Mouse (Mus musculus) forebrain, postnatal 0 days (tissue): ENCODE results near the gene Usp42. TPM values are rescaled to one million over a fixed set of nuclear protein-coding genes. Genes with fewer than 3 reads are reported as not detected.

Experiments used
- ATAC-seq: fragments of 200-750 bp; cut with Nextera tagmentation; 2 replicates; pipeline ENCODE4 v1.8.0; 2017; ENCODE audit warnings: mild to moderate bottlenecking, moderate library complexity
- DNase-seq: peaks from one replicate; pipeline ENCODE4 v3.0.0-alpha.2; 2015
- H3K27ac ChIP-seq: fragments of 300-500 bp; sonication (generic); 2 replicates; pipeline ENCODE4 v1.5.1; 2014; ENCODE audit warnings: low read depth, mild to moderate bottlenecking, antibody characterized with exemption, low read length, moderate library complexity, mixed read lengths
- H3K27me3 ChIP-seq: fragments of 300-500 bp; sonication (generic); 2 replicates; pipeline ENCODE4 v1.6.1; 2014; ENCODE audit warnings: mild to moderate bottlenecking, low read length, mixed read lengths; ENCODE audit not compliant: insufficient read depth
- H3K36me3 ChIP-seq: fragments of 300-500 bp; sonication (generic); 2 replicates; pipeline ENCODE4 v1.6.1; 2014; ENCODE audit warnings: mild to moderate bottlenecking, moderate library complexity; ENCODE audit not compliant: insufficient read depth
- H3K4me1 ChIP-seq: fragments of 300-500 bp; sonication (generic); 2 replicates; pipeline ENCODE4 v1.6.1; 2014; ENCODE audit warnings: antibody characterized with exemption; ENCODE audit not compliant: insufficient read depth
- H3K4me2 ChIP-seq: fragments of 300-500 bp; sonication (generic); 2 replicates; pipeline ENCODE4 v1.6.1; 2014; ENCODE audit warnings: low read depth, mild to moderate bottlenecking, moderate library complexity
- H3K4me3 ChIP-seq: fragments of 300-500 bp; sonication (generic); 2 replicates; pipeline ENCODE4 v1.5.1; 2014; ENCODE audit warnings: low read depth, low read length, mixed read lengths
- H3K9ac ChIP-seq: fragments of 300-500 bp; sonication (generic); 2 replicates; pipeline ENCODE4 v1.6.1; 2014; ENCODE audit warnings: mild to moderate bottlenecking
- H3K9me3 ChIP-seq: fragments of 300-500 bp; sonication (generic); 2 replicates; pipeline ENCODE4 v1.6.1; 2016; ENCODE audit warnings: low read length
- CTCF ChIP-seq: sonication (generic); IDR thresholded peaks from 2 replicates; pipeline ENCODE4 v1.5.1; 2016; ENCODE audit warnings: antibody characterized with exemption, control low read depth, low read depth
- WGBS: fragments of 180-500 bp; shearing (Covaris S2); extraction: QIAGEN DNeasy Blood & Tissue Kit; methylation state at CpG from one replicate; pipeline ENCODE4 v1.1.7; 2014; 5-methylcytosine and 5-hydroxymethylcytosine counted together
- polyA plus RNA-seq: library from polyadenylated mRNA; unstranded; fragments of >200 nt; fragmentation: Nextera tagmentation; extraction: Ambion mirVana; gene quantifications from 2 replicates; pipeline ENCODE4 v1.2.1, GENCODE M21; 2015
- total RNA-seq: library from RNA; depleted of rRNA; stranded (reverse); fragments of >200 nt; gene quantifications from 2 replicates; pipeline ENCODE4 v1.2.3, GENCODE M21; 2014

Usp42 gene
- total and polyA plus RNA-seq, 2 experiments from 2014 or later: 16.8 to 25.1 TPM

GRCm38 (mm10) chr5:143706030-143706821 lies 25.9 kb downstream of the Usp42 start:
- no peak for DNase-seq
- ATAC-seq: no peak

GRCm38 (mm10) chr5:143705659-143705982 lies 26.5 kb downstream of the Usp42 start:
- H3K4me1 ChIP-seq: no peaks in the 10 kb centered on the region
- 74% methylated on average over 1 of the region's 1 CpGs for WGBS
- no peak overlapping the region for H3K27ac ChIP-seq
- H3K36me3 ChIP-seq: peaks cover 65% of the 10 kb centered on the region
- TF ChIP-seq CTCF: no peak
- H3K4me3 ChIP-seq: no peak overlapping the region
- no peak overlapping the region for H3K9ac ChIP-seq
- H3K27me3 ChIP-seq: no peaks in the 10 kb centered on the region
- H3K9me3 ChIP-seq: no peaks in the 10 kb centered on the region
- no peak overlapping the region for H3K4me2 ChIP-seq
- DNase-seq (no peak), ATAC-seq (no peak)

More at GRCm38 (mm10) chr5:143706030-143706821, 25.9 kb downstream of the Usp42 start:
- H3K9me3 ChIP-seq: no peaks in the 10 kb centered on the region
- WGBS: 83% methylated on average over 9 of the region's 9 CpGs
- no peak overlapping the region for H3K4me3 ChIP-seq
- no peak for TF ChIP-seq CTCF
- H3K4me2 ChIP-seq: no peak overlapping the region
- H3K27ac ChIP-seq: no peak overlapping the region
- H3K36me3 ChIP-seq: peaks cover 63% of the 10 kb centered on the region
- H3K27me3 ChIP-seq: no peaks in the 10 kb centered on the region
- no peak overlapping the region for H3K9ac ChIP-seq
- no peaks in the 10 kb centered on the region for H3K4me1 ChIP-seq

GRCm38 (mm10) chr5:143704875-143705658 lies 27.0 kb downstream of the Usp42 start:
- ATAC-seq: no peak

GRCm38 (mm10) chr5:143701074-143701473 lies 31.0 kb downstream of the Usp42 start:
- H3K4me1 ChIP-seq: no peaks in the 10 kb centered on the region
- DNase-seq (no peak), ATAC-seq (no peak)
- no peak overlapping the region for H3K9ac ChIP-seq
- no peak overlapping the region for H3K4me3 ChIP-seq
- TF ChIP-seq CTCF: no peak
- no peak overlapping the region for H3K4me2 ChIP-seq
- no peaks in the 10 kb centered on the region for H3K9me3 ChIP-seq
- H3K27ac ChIP-seq: no peak overlapping the region
- H3K27me3 ChIP-seq: no peaks in the 10 kb centered on the region
- 90% methylated on average over 10 of the region's 10 CpGs for WGBS
- H3K36me3 ChIP-seq: peaks cover 54% of the 10 kb centered on the region

More at GRCm38 (mm10) chr5:143704875-143705658, 27.0 kb downstream of the Usp42 start:
- no peak overlapping the region for H3K9ac ChIP-seq
- no peak overlapping the region for H3K27ac ChIP-seq
- H3K4me3 ChIP-seq: no peak overlapping the region
- peaks cover 65% of the 10 kb centered on the region for H3K36me3 ChIP-seq
- H3K27me3 ChIP-seq: no peaks in the 10 kb centered on the region
- no peak for TF ChIP-seq CTCF
- 49% methylated on average over 13 of the region's 13 CpGs for WGBS
- H3K4me2 ChIP-seq: no peak overlapping the region
- no peak for DNase-seq
- no peaks in the 10 kb centered on the region for H3K9me3 ChIP-seq
- no peaks in the 10 kb centered on the region for H3K4me1 ChIP-seq

- no peaks in the 10 kb centered on the region for H3K27me3 ChIP-seq
- DNase-seq (no peak), ATAC-seq (no peak)
- H3K4me1 ChIP-seq: no peaks in the 10 kb centered on the region
- no peak overlapping the region for H3K4me2 ChIP-seq
- no peak overlapping the region for H3K27ac ChIP-seq
- no peak for TF ChIP-seq CTCF
- H3K36me3 ChIP-seq: peaks cover 52% of the 10 kb centered on the region
- no peak overlapping the region for H3K4me3 ChIP-seq
- no peaks in the 10 kb centered on the region for H3K9me3 ChIP-seq
- WGBS: 95% methylated on average over 5 of the region's 5 CpGs
- H3K9ac ChIP-seq: no peak overlapping the region
These were observed 31.8 kb downstream of the Usp42 start for GRCm38 (mm10) chr5:143700247-143700646.

- Histone ChIP-seq H3K9ac (no peak overlapping the region), H3K9me3 (no peaks in the 10 kb centered on the region), H3K27ac (no peak overlapping the region), H3K27me3 (no peaks in the 10 kb centered on the region), H3K4me2 (no peak overlapping the region), H3K36me3 (peaks cover 55% of the 10 kb centered on the region), H3K4me1 (no peaks in the 10 kb centered on the region), H3K4me3 (no peak overlapping the region)
- DNase-seq (no peak), ATAC-seq (no peak)
- TF ChIP-seq CTCF: no peak
- 94% methylated on average over 4 of the region's 4 CpGs for WGBS
These were observed 33.6 kb downstream of the Usp42 start for GRCm38 (mm10) chr5:143698454-143698853.

- H3K36me3 ChIP-seq: peaks cover 50% of the 10 kb centered on the region
- WGBS: 71% methylated on average over 3 of the region's 3 CpGs
- H3K9ac ChIP-seq: no peak overlapping the region
- no peaks in the 10 kb centered on the region for H3K9me3 ChIP-seq
- DNase-seq (peak; percentile 59), ATAC-seq (peak; percentile 80)
- peak; percentile 73 for TF ChIP-seq CTCF
- no peak overlapping the region for H3K4me2 ChIP-seq
- no peaks in the 10 kb centered on the region for H3K4me1 ChIP-seq
- H3K27me3 ChIP-seq: no peaks in the 10 kb centered on the region
- no peak overlapping the region for H3K4me3 ChIP-seq
- no peak overlapping the region for H3K27ac ChIP-seq
These were observed 35.8 kb downstream of the Usp42 start for GRCm38 (mm10) chr5:143696323-143696722.
